In the genomic region with DNA sequence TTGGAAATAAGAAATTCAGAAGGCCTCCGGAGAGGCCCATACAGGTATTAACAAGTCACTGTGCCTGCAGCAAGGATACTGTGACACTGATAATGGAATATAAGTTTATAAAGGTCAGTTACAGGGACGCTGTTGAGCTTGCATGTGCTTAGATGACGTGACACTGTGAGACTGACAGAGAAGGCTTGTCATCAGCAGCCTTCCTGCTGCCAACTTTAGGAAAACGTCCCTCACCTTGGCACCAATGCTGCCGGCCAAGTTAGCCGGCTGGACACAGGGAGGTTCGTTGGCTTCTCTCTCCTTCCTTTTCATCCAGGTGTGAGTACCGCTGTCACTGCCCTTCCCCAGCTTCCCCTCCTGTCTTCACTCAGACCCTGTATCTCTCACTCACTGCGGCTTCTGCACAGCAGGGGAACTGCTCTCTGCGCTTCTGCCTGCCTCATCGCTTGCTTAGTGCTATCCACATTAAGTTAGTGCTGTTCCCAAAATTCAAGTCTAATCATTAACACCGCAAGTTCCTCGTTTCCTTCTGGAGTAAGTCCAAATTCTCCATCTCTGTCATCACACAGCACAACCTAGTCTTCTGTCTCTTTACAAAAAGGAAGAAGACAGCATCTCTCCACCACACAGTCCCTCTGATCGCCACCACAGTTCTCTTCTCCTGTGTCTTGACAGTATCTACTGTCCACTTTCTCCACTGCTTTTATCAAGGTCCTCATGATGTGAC, we compare ENCODE assay signal across 24 mouse cellular contexts. TPM values are rescaled to one million over a fixed set of nuclear protein-coding genes. Genes with fewer than 3 reads are reported as not detected.
DNase-seq lines count a peak whose midpoint lies in the region; ATAC-seq and TF ChIP-seq lines count a peak whose summit lies in the region.
"Had no signal": no experiment of that assay in that cellular context is flagged by ENCODE, and none has a peak within 500 bp of the region (broad histone marks: within the 10 kb centered on the region; RNA-seq: fewer than 3 reads in every experiment).

No protein-coding gene starts in this region.

- H3K9me3 ChIP-seq in heart, embryonic 13.5 days = no peaks in the 10 kb centered on the region
- H3K9me3 ChIP-seq: embryonic facial prominence, embryonic 15.5 days; hindbrain, embryonic 13.5 days; liver, embryonic 12.5 days; midbrain, embryonic 13.5 days had no signal

- H3K4me3 ChIP-seq in heart, embryonic 13.5 days = no peak overlapping the region
- H3K4me3 ChIP-seq: embryonic facial prominence, embryonic 15.5 days; hindbrain, embryonic 13.5 days; liver, embryonic 12.5 days; midbrain, embryonic 13.5 days had no signal

- peak overlapping the region; percentile 61; the same call in 1 of the 2 replicates for H3K27ac ChIP-seq in heart, embryonic 13.5 days (replicated peaks)
- H3K27ac ChIP-seq: embryonic facial prominence, embryonic 15.5 days; hindbrain, embryonic 13.5 days; kidney, postnatal 0 days; liver, embryonic 12.5 days; midbrain, embryonic 13.5 days had no signal

- no peak overlapping the region for H3K4me2 ChIP-seq in heart, embryonic 13.5 days
- H3K4me2 ChIP-seq: embryonic facial prominence, embryonic 15.5 days; hindbrain, embryonic 13.5 days; liver, embryonic 12.5 days; midbrain, embryonic 13.5 days had no signal

- peak overlapping the region; percentile 25; the same call in 1 of the 2 replicates for H3K9ac ChIP-seq in heart, embryonic 13.5 days
- H3K9ac ChIP-seq: embryonic facial prominence, embryonic 15.5 days; hindbrain, embryonic 13.5 days; liver, embryonic 12.5 days; midbrain, embryonic 13.5 days had no signal

- CTCF ChIA-PET in Patski (lab: Charles Lee) = interaction anchor here (1.9 kb wide), 1 partner anchor 11 kb away, joined by 5 read pairs; no protein-coding TSS in a partner anchor

- POLR2A ChIA-PET in Patski (lab: Charles Lee) = no interaction called here

- H3K27me3 ChIP-seq in heart, embryonic 13.5 days (replicated peaks) = no peaks in the 10 kb centered on the region
- no peaks in the 10 kb centered on the region for H3K27me3 ChIP-seq in Patski
- H3K27me3 ChIP-seq: embryonic facial prominence, embryonic 15.5 days; hindbrain, embryonic 13.5 days; liver, embryonic 12.5 days; midbrain, embryonic 13.5 days had no signal

- DNase-seq in adrenal gland, postnatal 14 days = peak; percentile 27
- DNase-seq in adrenal gland, postnatal 10 days = no peak
- no peak for DNase-seq in heart, adult 8-10 months (ENCODE audit: low spot score)
- peak; percentile 34 for DNase-seq in Patski (ENCODE audit: low read depth, low spot score)
- DNase-seq in skeletal muscle tissue, adult 2 months (ENCODE audit: low read depth, low spot score) = peak; percentile 59
- no peak for DNase-seq in layer of hippocampus, adult 9-11 months
- DNase-seq: cerebellum, adult 11 months; cerebellum, adult 9-11 months; gastrocnemius, postnatal 14 days; kidney, adult 18-20 months; left cerebral cortex, postnatal 4 days; lung, adult 2 months; lung, postnatal 14 days; thymus, adult 18-20 months; thymus, postnatal 36 days had no signal

- peaks cover 51% of the 10 kb centered on the region for H3K4me1 ChIP-seq in heart, embryonic 13.5 days
- H3K4me1 ChIP-seq: liver, embryonic 12.5 days had no signal

- in situ Hi-C loops in Patski (cut with MboI; ENCODE audit: low pct_unique_long_range_greater_than_20kb) = no loop called here

- TF ChIP-seq CTCF in Patski (IDR thresholded peaks at IDR 0.05) = no peak

- no peak for ATAC-seq in heart, embryonic 13.5 days (ENCODE audit: extremely low read depth, insufficient number of reproducible peaks, low FRiP score, low TSS enrichment)
- peak; percentile 12 for ATAC-seq in Patski
- ATAC-seq: CD4-positive, CD25-positive, alpha-beta regulatory T cell, adult 4 months; forebrain, embryonic 16.5 days; inflammation-experienced regulatory T-cells, adult 6 months; liver, embryonic 12.5 days; midbrain, embryonic 13.5 days had no signal

- WGBS in heart, embryonic 13.5 days = 56% methylated on average over 14 of the region's 14 CpGs

- peaks cover 7% of the 10 kb centered on the region; the same call in 1 of the 2 replicates for H3K36me3 ChIP-seq in heart, embryonic 13.5 days
- H3K36me3 ChIP-seq: embryonic facial prominence, embryonic 15.5 days had no signal

RNA-seq across cellular contexts. Expression of gene Ric8b, which starts 20.8 kb away (rescaled TPM):
- total RNA-seq in adrenal gland, postnatal 14 days (2021) = 28.4 and 33.1 TPM in 2 replicates
- 10 to 100 TPM; 26.6 to 31.8 TPM for total RNA-seq in adrenal gland, postnatal 10 days (2021)
- polyA plus RNA-seq in heart, embryonic 13.5 days (2015; fragmentation: Nextera tagmentation; extraction: Ambion mirVana) = 14.3 and 15.4 TPM in 2 replicates
- 10 to 100 TPM; 39.8 to 44.8 (median 43.5) TPM for total RNA-seq in heart, adult 8-10 months (2022)
- 29.8 TPM for polyA plus RNA-seq in Patski (2021)

Comparison
In these comparisons a context has a peak if more than half of its experiments do, and no peak if none do; other contexts are left out.
1. DNase-seq: peak in adrenal gland, postnatal 14 days (single experiment), Patski (single experiment) and skeletal muscle tissue, adult 2 months (single experiment); none in adrenal gland, postnatal 10 days (single experiment), heart, adult 8-10 months (single experiment) and layer of hippocampus, adult 9-11 months (single experiment).